Mouse (Mus musculus): ENCODE measurements around the gene Dus1l. TPM values are rescaled to one million over a fixed set of nuclear protein-coding genes. Genes with fewer than 3 reads are reported as not detected.

Gene Dus1l
- total and polyA plus RNA-seq, 3 experiments, result 98.7 to 155 (median 120) TPM

DNA sequence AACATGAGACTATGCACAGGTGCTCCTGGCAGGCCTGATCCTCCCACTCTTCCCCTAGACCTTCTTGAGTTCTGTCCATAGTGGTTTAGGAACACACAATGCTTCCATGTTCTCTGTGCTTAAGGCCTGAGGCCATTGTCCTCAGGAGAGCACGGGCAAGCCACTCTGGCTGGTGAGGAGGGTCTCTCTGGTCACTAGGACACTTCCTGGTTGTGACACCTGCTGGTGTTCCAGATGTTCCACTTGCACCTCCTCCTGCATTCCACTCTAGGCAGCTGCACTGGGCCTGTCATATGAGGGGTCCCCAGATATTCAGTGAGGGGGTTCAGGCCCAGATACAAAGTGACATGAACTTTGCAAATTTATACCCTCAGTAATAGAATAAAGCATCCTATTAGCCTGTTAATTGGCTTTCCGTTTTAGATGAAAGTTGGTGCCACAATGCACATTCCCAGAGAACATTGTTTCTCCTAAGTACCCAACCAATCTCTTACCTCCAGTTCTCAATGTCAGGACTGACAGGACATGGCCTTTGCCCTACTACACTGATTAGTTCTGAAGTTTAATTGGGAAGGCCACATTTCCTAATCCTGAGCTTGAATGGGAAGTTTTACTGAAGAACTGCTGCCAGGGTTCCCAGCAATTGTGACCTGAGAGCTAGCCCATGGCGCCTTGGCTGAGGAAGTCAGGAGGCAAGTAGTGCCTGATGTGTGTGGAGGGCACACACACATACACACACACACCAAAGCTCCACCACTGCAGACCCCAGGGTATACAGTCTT, 35.6 kb upstream of the Dus1l start:
- H3K27me3 ChIP-seq (replicated peaks), result no peaks in the 10 kb centered on the region
- TF ChIP-seq IRF4 (IDR thresholded peaks at IDR 0.05; ENCODE audit: low read depth, low read length) (no peak), GABPA (IDR thresholded peaks at IDR 0.05; ENCODE audit: insufficient replicate concordance, low read depth, low read length) (no peak), SMC3 (IDR thresholded peaks at IDR 0.05; ENCODE audit: low read depth, low read length) (no peak), MAX (IDR thresholded peaks at IDR 0.05; ENCODE audit: low read length) (no peak)
- in situ Hi-C loops (cut with MboI; ENCODE audit: low pct_ligation_motif_present, low pct_unique_long_range_greater_than_20kb, low sequenced_read_pairs), result no loop called here

DNA sequence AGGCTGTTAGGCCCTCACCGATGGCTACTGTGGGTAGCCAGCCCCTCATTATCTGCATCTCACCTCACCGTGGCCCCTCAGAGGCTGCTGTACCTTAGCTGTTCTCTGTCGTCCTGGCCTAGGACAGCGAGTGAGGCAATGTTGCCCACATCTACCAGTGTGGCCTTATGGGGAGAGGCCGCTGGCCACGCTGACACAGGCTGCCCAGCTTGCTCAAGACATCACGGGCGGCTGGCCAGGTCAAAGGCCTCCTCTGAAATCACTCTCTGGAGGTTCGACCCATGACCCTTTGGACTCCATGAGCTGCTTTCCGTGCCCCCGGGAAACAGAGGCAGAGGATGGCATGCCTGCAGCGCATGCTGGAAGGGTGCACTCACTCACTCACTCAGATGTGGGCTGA, 34.5 kb upstream of the Dus1l start:
- Histone ChIP-seq H3K36me3 (replicated peaks in 1 of 2; ENCODE audit: control insufficient read depth in 1 of 2, insufficient read depth in 1 of 2, low read length in 1 of 2) (peaks cover 0 to 14% of the 10 kb centered on the region in 2 experiments), H3K4me2 (ENCODE audit: insufficient read depth, low read depth, poor library complexity, severe bottlenecking) (no peak overlapping the region), H3K27ac (ENCODE audit: insufficient read depth, low read depth) (no peak overlapping the region), H3K9ac (ENCODE audit: insufficient read depth, low read depth) (no peak overlapping the region), H3K4me1 (ENCODE audit: control insufficient read depth in 1 of 2, insufficient read depth in 2 of 2) (peaks cover 12 to 21% of the 10 kb centered on the region in 2 experiments), H3K9me3 (replicated peaks; ENCODE audit: low read length) (no peaks in the 10 kb centered on the region), H3K4me3 (replicated peaks in 1 of 3; ENCODE audit: low read depth in 2 of 3, low read length in 2 of 3, poor library complexity in 1 of 3) (no peak overlapping the region), H3K27me3 (replicated peaks) (no peaks in the 10 kb centered on the region), H3K79me2 (replicated peaks; ENCODE audit: control insufficient read depth, extremely low read depth, insufficient read depth, poor library complexity, severe bottlenecking) (no peaks in the 10 kb centered on the region)
- dilution Hi-C loops (cut with MboI; ENCODE audit: extremely low pct_ligation_motif_present, extremely low pct_unique_long_range_greater_than_20kb, low sequenced_read_pairs), result no loop called here
- in situ Hi-C loops (cut with MboI; ENCODE audit: low pct_ligation_motif_present, low pct_unique_long_range_greater_than_20kb, low sequenced_read_pairs), result no loop called here
- no peak for DNase-seq (ENCODE audit: extremely low read depth)
- no peak for TF ChIP-seq MAX (IDR thresholded peaks at IDR 0.05; ENCODE audit: low read length)
- TF ChIP-seq ZC3H11A (IDR thresholded peaks at IDR 0.05; ENCODE audit: low read depth, low read length), result no peak
- TF ChIP-seq POLR2AphosphoS2 (IDR thresholded peaks at IDR 0.05; ENCODE audit: low read depth, low read length), result no peak
- no peak for TF ChIP-seq SMC3 (IDR thresholded peaks at IDR 0.05; ENCODE audit: low read depth, low read length)
- TF ChIP-seq E2F4 (IDR thresholded peaks at IDR 0.05; ENCODE audit: insufficient replicate concordance, low read depth, low read length), result no peak
- no peak for TF ChIP-seq MAFK (IDR thresholded peaks at IDR 0.05; ENCODE audit: insufficient replicate concordance, low read length)
- no peak for TF ChIP-seq RAD21 (IDR thresholded peaks at IDR 0.05; ENCODE audit: low read depth, low read length)
- TF ChIP-seq NRF1 (IDR thresholded peaks at IDR 0.05; ENCODE audit: low read depth, low read length), result no peak

More for the DNA sequence above, 35.6 kb upstream of the Dus1l start:
- Histone ChIP-seq H3K4me1 (ENCODE audit: control insufficient read depth in 1 of 2, insufficient read depth in 2 of 2) (peaks cover 3 to 10% of the 10 kb centered on the region in 2 experiments; a peak in 2 of 4 replicates), H3K9me3 (replicated peaks; ENCODE audit: low read length) (no peaks in the 10 kb centered on the region), H3K36me3 (replicated peaks in 1 of 2; ENCODE audit: control insufficient read depth in 1 of 2, insufficient read depth in 1 of 2, low read length in 1 of 2) (peaks cover 0 to 12% of the 10 kb centered on the region in 2 experiments), H3K4me2 (ENCODE audit: insufficient read depth, low read depth, poor library complexity, severe bottlenecking) (no peak overlapping the region), H3K27ac (ENCODE audit: insufficient read depth, low read depth) (no peak overlapping the region), H3K79me2 (replicated peaks; ENCODE audit: control insufficient read depth, extremely low read depth, insufficient read depth, poor library complexity, severe bottlenecking) (no peaks in the 10 kb centered on the region), H3K4me3 (replicated peaks in 1 of 3; ENCODE audit: low read depth in 2 of 3, low read length in 2 of 3, poor library complexity in 1 of 3) (no peak overlapping the region), H3K9ac (ENCODE audit: insufficient read depth, low read depth) (no peak overlapping the region)
- dilution Hi-C loops (cut with MboI; ENCODE audit: extremely low pct_ligation_motif_present, extremely low pct_unique_long_range_greater_than_20kb, low sequenced_read_pairs), result no loop called here
- no peak for DNase-seq (ENCODE audit: extremely low read depth)
